Mouse (Mus musculus): Measurements from ENCODE around the gene Pafah1b2. TPM values are rescaled to one million over a fixed set of nuclear protein-coding genes. Genes with fewer than 3 reads are reported as not detected.

Gene Pafah1b2
- polyA plus RNA-seq, 1 experiment from 2014 or later = 182 TPM

- WGBS = 68% methylated on average over 5 of the region's 5 CpGs
- H3K27me3 ChIP-seq = no peaks in the 10 kb centered on the region
- no peak overlapping the region for H3K4me3 ChIP-seq
- no peaks in the 10 kb centered on the region for H3K36me3 ChIP-seq
- H3K4me1 ChIP-seq = peaks cover 3% of the 10 kb centered on the region; the same call in 1 of the 2 replicates
- no peaks in the 10 kb centered on the region for H3K9me3 ChIP-seq
- H3K9ac ChIP-seq = no peak overlapping the region
- H3K4me2 ChIP-seq = no peak overlapping the region
- H3K27ac ChIP-seq = no peak overlapping the region
- no peak for ATAC-seq (ENCODE audit: insufficient number of reproducible peaks, low FRiP score, low TSS enrichment, low read depth)
These were observed 6.3 kb downstream of the Pafah1b2 start for GRCm38 (mm10) chr9:46006224-46006623.

GRCm38 (mm10) chr9:46004529-46004928, 8.0 kb downstream of the Pafah1b2 start:
- no peak overlapping the region for H3K27ac ChIP-seq
- no peak overlapping the region for H3K4me2 ChIP-seq
- H3K27me3 ChIP-seq = no peaks in the 10 kb centered on the region
- H3K9me3 ChIP-seq = no peaks in the 10 kb centered on the region
- 67% methylated on average over 3 of the region's 3 CpGs for WGBS
- H3K4me1 ChIP-seq = peaks cover 3% of the 10 kb centered on the region; the same call in 1 of the 2 replicates
- no peak overlapping the region for H3K4me3 ChIP-seq
- no peak overlapping the region for H3K9ac ChIP-seq
- no peak for ATAC-seq (ENCODE audit: insufficient number of reproducible peaks, low FRiP score, low TSS enrichment, low read depth)
- no peaks in the 10 kb centered on the region for H3K36me3 ChIP-seq

- H3K9ac ChIP-seq = no peak overlapping the region
- peak; percentile 26; the same call in 1 of the 2 replicates for ATAC-seq (ENCODE audit: insufficient number of reproducible peaks, low FRiP score, low TSS enrichment, low read depth)
- WGBS = 5% methylated on average over 7 of the region's 7 CpGs
These were observed 8.8 kb downstream of the Pafah1b2 start for GRCm38 (mm10) chr9:46003729-46004128.

GRCm38 (mm10) chr9:45999009-45999408, 13.5 kb downstream of the Pafah1b2 start:
- Histone ChIP-seq H3K27me3 (no peaks in the 10 kb centered on the region), H3K4me2 (no peak overlapping the region), H3K36me3 (no peaks in the 10 kb centered on the region), H3K27ac (no peak overlapping the region), H3K4me1 (peaks cover 3% of the 10 kb centered on the region; the same call in 1 of the 2 replicates), H3K9ac (no peak overlapping the region), H3K4me3 (no peak overlapping the region), H3K9me3 (no peaks in the 10 kb centered on the region)
- WGBS = 68% methylated on average over 4 of the region's 4 CpGs
- no peak for ATAC-seq (ENCODE audit: insufficient number of reproducible peaks, low FRiP score, low TSS enrichment, low read depth)

More at GRCm38 (mm10) chr9:46003729-46004128, 8.8 kb downstream of the Pafah1b2 start:
- Histone ChIP-seq H3K4me2 (0 out of 2 replicates have a peak overlapping the region, but pooled peaks have one; percentile 17), H3K4me1 (peaks cover 3% of the 10 kb centered on the region; the same call in 1 of the 2 replicates), H3K36me3 (no peaks in the 10 kb centered on the region), H3K4me3 (no peak overlapping the region), H3K27ac (peak overlapping the region; percentile 30; the same call in 1 of the 2 replicates), H3K27me3 (no peaks in the 10 kb centered on the region), H3K9me3 (no peaks in the 10 kb centered on the region)

GRCm38 (mm10) chr9:45985229-45985567, 27.3 kb downstream of the Pafah1b2 start:
- Histone ChIP-seq H3K9me3 (no peaks in the 10 kb centered on the region), H3K9ac (peak overlapping the region; percentile 97), H3K27me3 (no peaks in the 10 kb centered on the region), H3K27ac (peak overlapping the region; percentile 96), H3K36me3 (no peaks in the 10 kb centered on the region), H3K4me1 (peaks cover 29% of the 10 kb centered on the region), H3K4me2 (peak overlapping the region; percentile 76), H3K4me3 (peak overlapping the region; percentile 94)
- peak; percentile 56; the same call in 1 of the 2 replicates for ATAC-seq (ENCODE audit: insufficient number of reproducible peaks, low FRiP score, low TSS enrichment, low read depth)
- WGBS = under 1% methylated on average over 4 of the region's 4 CpGs

- Histone ChIP-seq H3K4me2 (peak overlapping the region; percentile 76), H3K36me3 (no peaks in the 10 kb centered on the region), H3K4me1 (peaks cover 29% of the 10 kb centered on the region), H3K27ac (peak overlapping the region; percentile 96), H3K4me3 (peak overlapping the region; percentile 94), H3K27me3 (no peaks in the 10 kb centered on the region), H3K9ac (peak overlapping the region; percentile 97), H3K9me3 (no peaks in the 10 kb centered on the region)
- ATAC-seq (ENCODE audit: insufficient number of reproducible peaks, low FRiP score, low TSS enrichment, low read depth) = peak; percentile 93
- under 1% methylated on average over 52 of the region's 76 CpGs for WGBS
These were observed 27.9 kb downstream of the Pafah1b2 start for GRCm38 (mm10) chr9:45984409-45985228.

GRCm38 (mm10) chr9:45983676-45984408, 28.6 kb downstream of the Pafah1b2 start:
- H3K4me1 ChIP-seq = peaks cover 29% of the 10 kb centered on the region
- H3K9me3 ChIP-seq = no peaks in the 10 kb centered on the region
- H3K4me2 ChIP-seq = peak overlapping the region; percentile 76
- peak overlapping the region; percentile 96 for H3K27ac ChIP-seq
- H3K27me3 ChIP-seq = no peaks in the 10 kb centered on the region
- H3K36me3 ChIP-seq = no peaks in the 10 kb centered on the region
- peak overlapping the region; percentile 97 for H3K9ac ChIP-seq
- WGBS = under 1% methylated on average over 23 of the region's 23 CpGs
- H3K4me3 ChIP-seq = peak overlapping the region; percentile 94
- no peak for ATAC-seq (ENCODE audit: insufficient number of reproducible peaks, low FRiP score, low TSS enrichment, low read depth)

GRCm38 (mm10) chr9:45981331-45981730, 31.2 kb downstream of the Pafah1b2 start:
- Histone ChIP-seq H3K4me1 (peaks cover 29% of the 10 kb centered on the region), H3K4me2 (no peak overlapping the region), H3K27me3 (no peaks in the 10 kb centered on the region), H3K27ac (no peak overlapping the region), H3K9me3 (no peaks in the 10 kb centered on the region), H3K4me3 (no peak overlapping the region), H3K9ac (no peak overlapping the region), H3K36me3 (no peaks in the 10 kb centered on the region)
- ATAC-seq (ENCODE audit: insufficient number of reproducible peaks, low FRiP score, low TSS enrichment, low read depth) = no peak

GRCm38 (mm10) chr9:45980611-45981010, 31.9 kb downstream of the Pafah1b2 start:
- ATAC-seq (ENCODE audit: insufficient number of reproducible peaks, low FRiP score, low TSS enrichment, low read depth) = no peak
- no peak overlapping the region for H3K4me2 ChIP-seq
- H3K27me3 ChIP-seq = no peaks in the 10 kb centered on the region
- H3K27ac ChIP-seq = no peak overlapping the region
- peaks cover 29% of the 10 kb centered on the region for H3K4me1 ChIP-seq
- no peak overlapping the region for H3K9ac ChIP-seq
- WGBS = 88% methylated on average over 1 of the region's 1 CpGs
- 0 out of 2 replicates have a peak, but pooled peaks cover 4% of the 10 kb centered on the region for H3K36me3 ChIP-seq
- no peak overlapping the region for H3K4me3 ChIP-seq
- no peaks in the 10 kb centered on the region for H3K9me3 ChIP-seq

- Histone ChIP-seq H3K4me3 (no peak overlapping the region), H3K4me2 (no peak overlapping the region), H3K9me3 (no peaks in the 10 kb centered on the region), H3K27ac (no peak overlapping the region), H3K9ac (no peak overlapping the region), H3K27me3 (no peaks in the 10 kb centered on the region), H3K36me3 (peaks cover 10% of the 10 kb centered on the region), H3K4me1 (peaks cover 29% of the 10 kb centered on the region)
- no peak for ATAC-seq (ENCODE audit: insufficient number of reproducible peaks, low FRiP score, low TSS enrichment, low read depth)
- 88% methylated on average over 2 of the region's 2 CpGs for WGBS
These were observed 32.7 kb downstream of the Pafah1b2 start for GRCm38 (mm10) chr9:45979778-45980177.

- Histone ChIP-seq H3K27me3 (no peaks in the 10 kb centered on the region), H3K4me3 (no peak overlapping the region), H3K27ac (no peak overlapping the region), H3K4me2 (no peak overlapping the region), H3K9me3 (no peaks in the 10 kb centered on the region), H3K36me3 (peaks cover 35% of the 10 kb centered on the region), H3K9ac (no peak overlapping the region), H3K4me1 (peaks cover 10% of the 10 kb centered on the region)
- 75% methylated on average over 2 of the region's 2 CpGs for WGBS
- ATAC-seq (ENCODE audit: insufficient number of reproducible peaks, low FRiP score, low TSS enrichment, low read depth) = no peak
These were observed 35.6 kb downstream of the Pafah1b2 start for GRCm38 (mm10) chr9:45976884-45977283.

GRCm38 (mm10) chr9:45963577-45963976, 48.9 kb downstream of the Pafah1b2 start:
- no peak overlapping the region for H3K9ac ChIP-seq
- H3K9me3 ChIP-seq = no peaks in the 10 kb centered on the region
- WGBS = 92% methylated on average over 6 of the region's 6 CpGs
- no peak overlapping the region for H3K27ac ChIP-seq
- H3K36me3 ChIP-seq = peaks cover 64% of the 10 kb centered on the region
- no peak overlapping the region for H3K4me2 ChIP-seq
- H3K4me3 ChIP-seq = no peak overlapping the region
- no peak for ATAC-seq (ENCODE audit: insufficient number of reproducible peaks, low FRiP score, low TSS enrichment, low read depth)
- H3K27me3 ChIP-seq = no peaks in the 10 kb centered on the region
- H3K4me1 ChIP-seq = peaks cover 2% of the 10 kb centered on the region; the same call in 1 of the 2 replicates
